Mouse (Mus musculus) kidney, adult 9 months (tissue): ENCODE results near the gene Afg3l1.
"Not testable (repeated sequence)": the region's sequence is repeated elsewhere in the genome, so short reads cannot be mapped to it uniquely, and the experiment has no call there.

Source experiments
- DNase-seq: peaks from one replicate; pipeline ENCODE4 v3.0.0; 2022

The Afg3l1 gene

GRCm38 (mm10) chr8:123467476-123467875, 10.2 kb upstream of the Afg3l1 start:
- DNase-seq, result no peak

DNA sequence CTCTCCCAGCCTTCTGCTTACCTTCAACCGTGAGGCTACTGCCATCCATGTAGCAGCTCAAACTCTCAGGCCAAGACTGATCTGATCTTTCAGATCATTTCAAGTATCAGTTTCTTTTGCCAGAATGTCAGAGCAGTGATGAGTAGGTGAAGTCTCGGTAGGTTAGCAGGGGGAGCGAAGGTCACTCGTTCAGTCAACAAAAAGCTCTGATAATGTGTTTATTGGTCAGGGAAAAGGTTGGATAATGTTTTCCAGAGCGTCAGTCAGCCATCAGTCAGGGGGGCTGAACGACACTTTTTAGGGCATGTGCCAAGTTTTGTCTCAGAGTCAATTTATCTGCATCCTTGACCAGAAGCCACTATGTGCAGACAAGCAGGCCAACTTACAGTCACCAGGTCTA, 4.7 kb upstream of the Afg3l1 start:
- peak; percentile 18 for DNase-seq

DNA sequence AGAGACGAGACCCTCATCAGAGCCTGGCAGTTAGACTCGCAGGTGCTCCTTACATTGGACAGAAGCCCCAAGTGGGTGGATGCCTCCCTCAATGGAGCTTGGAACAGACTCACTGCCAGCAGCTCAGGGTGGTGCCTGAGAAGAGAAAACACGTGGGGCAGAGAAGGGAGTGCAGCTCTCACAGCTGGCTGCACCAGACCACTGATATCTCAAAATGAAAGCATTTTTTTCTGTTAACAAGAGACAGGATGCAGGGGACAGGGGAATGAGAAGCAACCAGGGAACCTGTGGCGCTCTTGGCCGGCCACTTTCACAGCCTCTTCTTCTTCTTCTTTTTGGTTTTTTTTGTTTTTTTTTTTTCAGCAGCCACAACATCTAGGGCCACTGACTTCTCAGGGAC, 3.2 kb upstream of the Afg3l1 start:
- not testable (repeated sequence) for DNase-seq

DNA sequence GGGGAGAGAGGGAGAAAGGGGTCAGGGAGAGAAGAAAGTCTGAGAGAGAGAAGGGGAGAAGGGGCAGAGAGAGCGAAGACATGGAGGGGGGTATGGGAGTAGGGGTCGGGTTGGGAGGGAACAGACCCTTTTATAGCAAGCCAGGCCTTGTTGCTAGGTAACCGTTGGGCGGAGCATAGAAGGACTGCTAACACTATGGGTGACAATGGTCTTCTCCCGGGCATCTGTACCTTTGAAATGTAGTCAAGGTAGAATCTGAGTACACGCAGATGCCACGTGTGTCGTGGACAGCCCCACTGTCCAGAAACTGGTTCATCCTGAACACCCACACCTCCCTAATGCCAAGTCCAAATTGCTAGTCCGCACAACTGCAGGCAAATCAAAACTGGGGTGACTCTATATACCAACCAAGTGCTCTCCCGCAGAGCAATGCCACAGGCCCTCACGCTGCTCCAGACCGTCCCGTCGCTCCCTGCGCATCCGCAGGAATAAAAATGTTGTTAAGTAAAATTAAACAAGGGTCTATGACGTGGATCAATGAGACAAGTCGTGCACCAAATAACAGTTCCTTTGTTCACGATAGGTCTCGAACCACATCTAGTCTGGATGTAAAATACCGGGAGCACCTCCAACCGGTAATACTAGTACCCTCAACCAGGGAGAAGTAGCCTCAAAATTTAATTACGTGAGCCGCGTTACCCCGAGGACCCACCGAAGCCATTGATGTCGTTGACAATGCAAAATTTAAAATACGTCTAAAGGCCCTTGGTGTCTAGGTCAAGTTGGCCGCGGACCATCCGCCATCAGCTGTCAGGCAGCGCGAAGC, 579 bp upstream of the Afg3l1 start:
- peak; percentile 11 for DNase-seq

GRCm38 (mm10) chr8:123478456-123479218, 934 bp downstream of the Afg3l1 start:
- DNase-seq, result peak; percentile 21

- DNase-seq, result no peak
These were observed 4.9 kb downstream of the Afg3l1 start for GRCm38 (mm10) chr8:123482627-123483026.

GRCm38 (mm10) chr8:123491280-123492075, 13.8 kb downstream of the Afg3l1 start:
- no peak for DNase-seq

DNA sequence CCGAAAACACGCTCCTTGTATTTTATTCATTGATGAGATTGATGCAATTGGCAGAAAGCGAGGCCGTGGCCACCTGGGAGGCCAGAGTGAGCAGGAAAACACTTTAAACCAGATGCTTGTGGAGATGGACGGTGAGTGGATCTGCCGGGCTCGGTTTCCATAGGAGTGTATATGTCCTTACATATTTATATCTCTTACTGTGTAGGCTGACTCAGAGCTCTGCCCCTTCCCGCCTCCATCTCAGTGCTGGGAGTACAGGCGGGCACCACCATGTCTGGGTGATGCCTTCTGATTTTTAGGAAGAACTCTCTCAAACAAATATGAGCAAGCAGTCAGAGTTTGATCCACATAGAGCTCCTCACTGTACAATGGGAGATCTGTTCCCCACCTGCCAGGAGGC, 15.2 kb downstream of the Afg3l1 start:
- no peak for DNase-seq

DNA sequence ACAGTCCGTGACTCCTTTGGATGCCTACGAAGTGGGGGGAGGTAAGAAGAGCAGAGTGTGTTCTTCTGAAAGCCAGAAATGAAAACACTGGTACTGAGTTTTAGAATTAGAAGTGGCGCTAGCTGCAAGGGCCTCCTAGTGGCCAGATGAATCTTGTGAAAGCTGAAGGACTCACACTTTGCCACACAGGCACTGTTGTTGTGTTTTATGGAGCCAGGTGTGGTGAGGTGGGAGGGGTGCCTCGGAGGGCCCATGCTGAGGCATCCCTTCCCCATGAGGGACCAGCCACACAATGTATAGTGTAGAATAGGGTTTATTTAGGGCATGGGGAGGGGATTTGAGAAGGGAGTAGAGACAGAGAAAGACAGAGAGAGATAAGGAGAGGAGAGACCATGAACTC, 20.0 kb downstream of the Afg3l1 start:
- DNase-seq, result no peak

DNA sequence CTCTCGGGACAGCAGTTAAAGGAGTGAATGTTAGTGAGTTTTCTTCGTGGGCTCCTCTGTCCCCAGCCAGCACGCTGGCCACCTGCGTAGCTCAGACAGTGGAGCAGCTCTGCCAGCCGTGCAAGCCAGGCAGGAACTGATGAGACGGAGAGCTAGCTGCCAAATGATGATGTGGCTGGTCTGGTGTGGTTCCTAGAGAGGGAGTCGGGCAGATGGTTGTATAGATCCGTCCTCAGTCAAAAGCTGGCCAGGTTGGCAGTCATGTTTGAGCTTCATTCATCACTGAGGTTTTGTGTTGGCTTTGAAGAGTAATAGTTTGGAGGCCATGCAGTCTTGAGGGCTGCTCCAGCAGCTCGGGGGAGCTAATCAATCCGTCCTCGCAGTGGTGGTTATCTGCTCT, 21.3 kb downstream of the Afg3l1 start:
- no peak for DNase-seq

DNA sequence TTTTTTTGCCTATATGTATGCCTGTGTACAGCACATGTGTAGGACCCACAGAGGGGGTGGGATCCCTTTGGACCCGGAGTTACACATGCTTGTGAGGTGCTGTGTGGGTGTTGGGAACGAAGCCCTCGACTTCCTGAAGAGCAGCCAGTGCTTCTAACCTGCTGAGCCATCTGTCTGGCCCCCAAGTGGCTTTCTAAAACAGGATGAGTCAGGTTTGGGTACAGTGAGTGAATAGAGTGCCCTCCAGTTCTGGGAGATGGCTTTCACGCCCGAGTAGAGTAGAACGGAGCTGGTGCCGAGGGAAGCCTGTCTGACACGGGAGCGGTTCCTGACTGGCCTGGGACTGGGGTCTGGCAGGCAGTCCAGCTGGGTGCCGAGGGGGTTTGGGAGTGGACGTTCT, 21.9 kb downstream of the Afg3l1 start:
- no peak for DNase-seq

GRCm38 (mm10) chr8:123502192-123502591, 24.5 kb downstream of the Afg3l1 start:
- no peak for DNase-seq

GRCm38 (mm10) chr8:123503801-123504467, 26.2 kb downstream of the Afg3l1 start:
- no peak for DNase-seq

GRCm38 (mm10) chr8:123504591-123505195, 27.0 kb downstream of the Afg3l1 start:
- DNase-seq, result no peak

DNA sequence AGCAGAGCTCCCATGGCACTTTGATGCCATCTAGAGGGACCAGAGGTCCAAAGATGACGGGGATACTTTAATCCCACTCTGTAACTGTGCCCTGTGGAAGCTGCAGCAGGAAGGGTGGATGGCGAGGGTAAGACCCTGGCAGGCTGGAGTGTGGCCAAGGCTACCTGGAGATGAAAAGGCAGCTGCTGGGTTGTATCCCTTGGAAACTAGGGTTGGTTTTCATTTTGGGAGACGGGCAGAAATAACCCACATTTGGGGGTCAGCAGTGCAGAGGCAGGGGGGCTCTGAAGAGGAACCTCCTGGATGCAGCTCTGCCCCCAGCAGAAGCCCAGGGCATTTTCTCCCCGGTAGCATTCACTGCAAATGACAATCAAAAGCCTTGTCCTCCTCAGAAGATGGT, 27.6 kb downstream of the Afg3l1 start:
- no peak for DNase-seq

GRCm38 (mm10) chr8:123505695-123506094, 28.0 kb downstream of the Afg3l1 start:
- DNase-seq, result no peak

DNA sequence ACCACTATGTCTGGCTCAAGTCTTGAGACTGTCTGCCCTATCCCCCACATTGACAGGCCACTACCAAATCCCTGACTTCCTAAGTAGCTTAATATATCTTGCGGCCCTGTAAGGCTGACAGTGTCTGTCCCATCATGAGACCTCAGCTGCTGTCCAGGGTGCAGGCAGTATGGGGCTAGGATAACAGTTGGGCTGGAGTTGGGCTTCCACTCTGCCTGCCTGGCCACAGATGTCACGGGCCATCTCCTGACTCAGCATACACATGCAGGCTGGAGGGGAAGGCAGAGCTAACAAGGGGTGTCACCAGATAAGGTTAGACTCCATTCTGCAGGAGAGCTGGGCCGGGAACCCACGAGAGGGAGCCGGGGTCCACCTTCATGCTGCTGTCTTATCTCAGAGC, 29.4 kb downstream of the Afg3l1 start:
- DNase-seq, result no peak

- no peak for DNase-seq
These were observed 33.1 kb downstream of the Afg3l1 start for GRCm38 (mm10) chr8:123510819-123511218.

- DNase-seq, result no peak
These were observed 36.4 kb downstream of the Afg3l1 start for GRCm38 (mm10) chr8:123514136-123514535.

DNA sequence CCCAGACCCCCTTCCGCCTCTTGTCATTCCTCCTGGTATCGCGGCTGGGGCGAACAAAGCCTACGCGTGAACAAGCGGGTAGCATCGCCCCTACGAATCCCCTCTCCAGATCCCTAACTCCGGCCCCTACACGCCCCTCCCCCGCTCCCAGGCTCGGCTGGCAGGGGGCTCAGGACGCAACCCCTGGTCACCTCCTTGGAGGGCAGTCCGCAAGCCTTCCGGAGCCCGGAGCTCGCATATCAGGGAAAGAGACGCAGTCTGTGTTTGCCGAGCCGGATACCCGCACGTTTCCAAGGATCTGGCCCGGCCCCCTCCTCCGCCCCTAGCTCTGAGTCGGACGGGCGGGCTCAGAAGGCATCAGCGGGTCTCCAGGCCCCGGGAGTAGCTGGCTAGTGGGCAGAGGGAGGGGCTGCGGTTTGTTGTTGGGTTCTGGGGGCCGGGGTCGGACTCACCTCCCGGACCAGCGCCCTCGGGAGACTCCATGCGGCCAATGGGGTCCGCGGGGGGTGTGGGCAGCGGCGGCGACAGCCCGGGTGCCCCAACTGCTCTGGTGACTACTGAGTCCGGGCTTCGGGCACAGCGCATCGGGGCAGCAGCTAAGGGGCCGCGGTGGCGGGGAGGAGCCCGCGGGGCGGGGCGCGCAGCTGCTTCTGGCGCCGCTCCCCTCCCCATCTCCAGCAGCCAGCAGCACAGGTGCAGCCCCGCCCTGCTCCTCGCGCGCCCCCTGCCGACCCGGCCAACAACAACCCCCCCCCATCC, 37.3 kb downstream of the Afg3l1 start, which contains the start of gene Dbndd1:
Dbndd1 (minus strand) TSS at position 683 of the 759 bp plus-strand sequence.
- no peak for DNase-seq

DNA sequence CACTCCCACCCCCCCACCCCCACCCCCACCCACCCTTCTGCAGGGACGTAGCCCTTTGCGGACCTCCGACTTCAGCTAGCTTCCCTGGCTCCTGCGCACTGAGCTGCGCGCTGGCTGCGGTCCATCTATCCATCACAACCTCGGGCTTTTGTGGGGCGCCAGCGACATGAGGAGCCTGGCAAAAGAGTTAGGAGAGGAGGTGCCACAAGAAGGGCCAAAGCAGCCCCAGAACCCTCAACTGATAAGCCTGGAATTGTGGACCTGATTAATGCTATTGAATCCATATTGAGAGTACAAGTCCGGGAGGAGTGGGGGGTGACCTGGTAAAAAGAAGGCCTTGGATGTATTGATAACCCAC, 37.8 kb downstream of the Afg3l1 start:
- DNase-seq, result no peak

DNA sequence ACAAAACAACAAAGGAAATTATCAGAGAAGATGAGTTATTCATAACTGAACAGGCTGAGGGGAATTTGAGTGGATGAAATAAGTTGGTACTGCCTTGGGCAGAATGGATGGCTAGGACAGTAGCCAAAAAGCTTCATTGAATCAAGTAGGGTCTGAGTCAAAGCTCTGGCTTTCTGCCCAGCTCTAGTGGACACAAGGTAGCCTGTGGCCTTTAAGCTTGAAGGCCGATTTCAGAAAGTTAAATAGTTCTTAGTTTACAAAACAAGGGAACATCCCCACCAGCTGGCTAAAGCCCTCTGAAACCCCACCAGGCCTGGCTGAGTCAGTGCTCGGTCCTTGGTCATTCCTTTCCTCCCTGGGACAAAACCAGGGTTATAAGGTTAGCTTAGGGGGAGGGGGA, 38.9 kb downstream of the Afg3l1 start:
- DNase-seq, result no peak
